Mouse (Mus musculus) embryonic fibroblast, embryonic 13.5 days (primary cell): Measurements from ENCODE around the gene Brd3.

ENCODE experiments used
- CTCF ChIP-seq: IDR thresholded peaks from 2 replicates; pipeline ENCODE4 v1.5.1; 2011; ENCODE audit warnings: mild to moderate bottlenecking, control low read depth, low read length, moderate library complexity, borderline replicate concordance; ENCODE audit not compliant: insufficient read depth
- POLR2A ChIP-seq: IDR thresholded peaks from 2 replicates; pipeline ENCODE4 v1.6.1; 2011; ENCODE audit warnings: low read depth, mild to moderate bottlenecking, control low read depth, low read length, moderate library complexity

DNA sequence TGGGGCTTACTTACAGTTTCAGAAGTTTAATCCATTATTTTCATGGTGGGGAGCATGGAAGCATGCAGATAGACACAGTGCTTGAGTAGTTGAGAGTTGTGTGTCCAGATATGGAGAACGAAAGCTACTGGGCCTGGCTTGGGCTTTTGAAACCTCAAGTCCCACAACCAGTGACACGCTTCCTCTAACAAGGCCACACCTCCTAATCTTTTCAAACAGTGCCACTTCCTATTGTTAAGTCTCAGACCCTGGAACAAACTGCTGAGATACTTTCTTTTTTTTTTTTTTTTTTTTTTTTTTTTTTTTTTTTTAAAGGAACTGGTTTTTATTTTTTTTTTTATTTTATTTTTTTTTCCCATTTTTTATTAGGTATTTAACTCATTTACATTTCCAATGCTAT lies 40.5 kb upstream of the Brd3 start:
- no peak for TF ChIP-seq POLR2A
- TF ChIP-seq CTCF: no peak
